Mouse (Mus musculus): Measurements from ENCODE around the gene Apoc2.

Apoc2 gene

DNA sequence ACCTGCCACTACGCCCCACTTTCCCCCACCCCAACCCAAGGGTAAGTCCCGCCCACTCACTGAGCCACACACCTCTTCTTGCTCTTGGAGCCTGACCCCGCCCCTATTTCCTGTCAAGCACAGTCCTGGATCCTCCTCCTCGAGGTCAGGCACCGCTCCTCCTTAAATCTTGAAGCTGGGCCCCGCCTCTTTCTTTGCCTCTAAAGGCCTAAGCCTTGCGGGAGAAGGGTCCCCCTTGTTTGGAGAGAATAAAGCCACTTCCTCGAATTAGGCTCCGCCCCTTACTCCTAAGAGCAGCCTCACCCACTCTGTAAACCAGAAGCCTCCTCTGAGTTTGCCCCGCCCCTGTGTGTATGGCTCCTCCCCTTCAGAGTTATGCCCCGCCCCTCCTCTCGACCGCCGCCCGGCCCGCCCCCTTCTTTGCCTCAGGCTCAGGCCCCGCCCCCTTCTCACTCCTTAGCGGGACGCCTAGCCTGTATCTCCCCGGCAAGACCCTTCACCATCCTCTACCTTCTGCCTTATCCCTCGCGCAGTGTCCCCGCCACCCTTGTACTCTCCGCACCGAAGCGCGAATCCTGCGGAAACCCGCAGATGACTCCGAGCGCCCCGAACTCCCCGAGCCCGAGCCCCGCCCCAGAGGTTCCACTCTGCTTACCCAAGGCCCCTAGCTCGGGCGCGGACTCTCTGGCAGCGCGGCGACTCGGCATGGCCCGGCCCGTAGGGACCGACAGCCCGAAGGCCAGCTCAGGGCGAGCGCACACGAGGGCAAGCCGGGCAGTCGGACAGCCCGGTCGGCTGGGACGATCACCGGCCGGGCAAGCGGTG, 49.0 kb downstream of the Apoc2 start:
- DNase-seq (ENCODE audit: low spot score in 2 of 2), result peak; percentile 94 to 98

DNA sequence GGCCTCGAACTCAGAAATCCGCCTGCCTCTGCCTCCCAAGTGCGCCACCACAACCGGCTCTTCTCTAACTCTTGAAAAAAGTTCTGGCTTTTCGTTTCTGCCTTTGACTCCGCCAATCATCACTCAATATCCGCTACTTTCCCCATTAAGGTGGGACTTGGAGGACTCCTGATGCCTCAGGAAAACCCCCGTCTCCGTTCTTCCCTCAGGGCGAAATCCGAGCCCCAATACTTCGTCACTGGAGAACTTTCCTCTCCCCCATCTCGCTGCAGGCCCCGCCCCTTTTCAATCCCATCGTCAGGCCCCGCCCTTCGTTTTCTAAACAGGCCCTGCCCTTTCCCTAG, 49.6 kb downstream of the Apoc2 start:
- DNase-seq (ENCODE audit: low spot score in 2 of 2), result no peak

DNA sequence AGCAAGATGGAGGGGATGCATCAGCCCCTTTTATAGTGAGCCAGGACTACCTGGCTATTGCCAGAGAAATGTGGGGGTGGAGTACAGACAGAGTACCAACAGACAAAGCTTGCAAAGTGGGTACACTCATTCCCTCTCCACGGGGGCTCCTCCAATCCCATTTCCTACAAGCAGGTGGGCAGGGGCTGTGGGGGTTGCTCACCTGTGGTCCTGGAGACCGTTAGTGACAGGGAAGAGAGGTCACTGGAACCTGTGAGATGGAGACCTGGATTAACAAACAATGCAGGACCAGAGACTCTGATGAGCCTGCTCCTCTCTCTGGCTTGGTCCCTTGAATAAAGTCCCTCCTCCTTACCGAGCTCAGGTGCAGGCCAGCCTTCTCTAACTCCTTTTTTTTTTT, 50.0 kb downstream of the Apoc2 start:
- no peak for DNase-seq (ENCODE audit: low spot score in 2 of 2)

DNA sequence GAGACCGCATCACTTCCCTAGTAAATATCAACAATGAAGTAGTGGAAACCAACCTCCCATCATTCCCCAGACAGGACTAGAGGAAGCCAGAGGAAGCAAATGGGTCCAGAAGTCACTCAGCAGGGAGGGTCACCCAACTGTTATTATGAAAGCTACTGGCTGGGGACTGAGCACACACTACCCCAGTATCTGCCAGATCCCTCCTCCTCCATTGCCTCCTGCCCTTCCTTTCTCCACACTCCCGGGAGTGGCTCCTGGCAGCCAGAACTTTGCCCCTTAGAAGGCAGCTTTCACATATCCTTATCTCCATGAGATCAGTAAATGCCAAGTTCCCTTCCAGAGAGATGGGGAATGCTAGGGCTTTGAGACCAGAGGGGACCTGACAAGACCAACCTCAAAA, 54.3 kb downstream of the Apoc2 start:
- DNase-seq (ENCODE audit: low spot score in 2 of 2), result no peak

DNA sequence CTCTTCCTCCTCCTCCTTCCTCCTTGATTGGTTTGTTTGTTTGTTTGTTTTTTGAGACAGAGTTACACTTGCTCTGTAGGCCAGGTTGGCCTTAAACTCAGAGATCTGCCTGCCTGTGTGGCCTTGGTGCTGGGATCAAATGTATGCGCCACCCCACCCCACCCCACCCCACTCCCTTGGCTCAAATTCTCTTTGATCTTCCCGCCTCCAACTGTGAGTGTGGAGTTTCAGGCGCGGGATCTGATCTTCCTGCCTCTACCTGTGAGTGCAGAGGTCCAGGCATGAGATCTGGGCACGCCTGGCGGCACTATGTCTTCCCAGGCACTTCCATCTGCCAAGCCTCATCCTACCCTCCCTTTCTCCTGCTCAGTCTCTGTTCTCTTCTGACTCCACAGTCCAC, 55.5 kb downstream of the Apoc2 start:
- DNase-seq (ENCODE audit: low spot score in 2 of 2), result no peak

Measured in urinary bladder, postnatal 4 days (tissue).